Mouse (Mus musculus): Measurements from ENCODE around the gene F2rl3.

DNA sequence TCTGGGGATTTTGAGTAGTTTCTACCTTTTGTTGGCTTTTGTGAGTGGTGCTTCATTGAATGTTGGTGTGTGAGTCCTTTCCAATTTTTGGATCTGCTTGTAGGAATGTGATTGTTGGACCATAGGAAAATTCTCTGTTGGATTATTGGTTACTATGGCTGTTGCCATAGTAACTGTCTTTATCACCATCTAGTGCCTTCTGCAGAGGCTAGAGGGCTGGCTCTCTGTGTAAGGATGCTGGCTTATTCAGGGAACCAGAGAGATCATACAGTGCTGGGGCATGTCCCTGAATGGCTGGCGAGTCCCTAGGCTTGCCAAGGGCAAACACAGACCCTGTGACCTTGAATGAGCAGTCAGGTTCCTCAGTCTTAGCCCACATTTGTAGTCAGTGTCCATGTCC is 33.0 kb upstream of the F2rl3 start:
- TF ChIP-seq POLR2A (IDR thresholded peaks at IDR 0.05; ENCODE audit: control insufficient read depth, low read depth, low read length) (no peak), CTCF (IDR thresholded peaks at IDR 0.05; ENCODE audit: control insufficient read depth, insufficient read depth, insufficient replicate concordance, low read depth, low read length) (no peak)

Data from testis, adult 2 months (tissue).